Mouse (Mus musculus): ENCODE data around the gene Srebf1.

- TF ChIP-seq CTCF (IDR thresholded peaks at IDR 0.05; ENCODE audit: insufficient read depth, low read depth, low read length) (no peak), POLR2A (IDR thresholded peaks at IDR 0.05; ENCODE audit: insufficient read depth, low read depth, low read length) (no peak)
These were observed 26.4 kb upstream of the Srebf1 start for GRCm38 (mm10) chr11:60248596-60249404.

Measured in olfactory bulb, adult 2 months (tissue).